Mouse (Mus musculus): ENCODE measurements around the gene Gtf2ird1.
A peak's percentile ranks its signal among the peaks of the same experiment; 100 is the strongest.
"Not testable (repeated sequence)": the region's sequence is repeated elsewhere in the genome, so short reads cannot be mapped to it uniquely, and the experiment has no call there.

The Gtf2ird1 gene

GRCm38 (mm10) chr5:134397434-134398163 lies 58.9 kb downstream of the Gtf2ird1 start:
- DNase-seq: no peak

DNA sequence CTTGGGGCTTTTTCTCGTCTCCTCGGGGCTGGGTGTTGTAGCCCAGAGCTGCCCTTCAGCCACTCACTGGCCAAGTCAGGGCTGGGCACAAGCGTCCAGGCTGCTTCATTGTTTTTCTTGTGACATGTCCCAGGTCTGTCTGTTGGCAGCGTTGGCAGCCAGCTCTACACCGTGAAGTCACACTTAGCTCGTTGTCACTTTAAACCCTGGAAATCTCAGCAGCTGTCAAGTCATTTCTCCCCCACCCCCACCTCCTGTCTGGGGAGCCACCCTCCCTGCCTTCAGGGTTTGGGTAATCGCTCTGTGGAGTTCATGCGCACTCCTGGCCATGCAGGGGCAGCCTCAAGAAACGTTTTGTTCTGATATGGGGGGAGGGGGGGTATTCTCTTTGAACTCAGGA lies 60.0 kb downstream of the Gtf2ird1 start:
- DNase-seq: no peak

DNA sequence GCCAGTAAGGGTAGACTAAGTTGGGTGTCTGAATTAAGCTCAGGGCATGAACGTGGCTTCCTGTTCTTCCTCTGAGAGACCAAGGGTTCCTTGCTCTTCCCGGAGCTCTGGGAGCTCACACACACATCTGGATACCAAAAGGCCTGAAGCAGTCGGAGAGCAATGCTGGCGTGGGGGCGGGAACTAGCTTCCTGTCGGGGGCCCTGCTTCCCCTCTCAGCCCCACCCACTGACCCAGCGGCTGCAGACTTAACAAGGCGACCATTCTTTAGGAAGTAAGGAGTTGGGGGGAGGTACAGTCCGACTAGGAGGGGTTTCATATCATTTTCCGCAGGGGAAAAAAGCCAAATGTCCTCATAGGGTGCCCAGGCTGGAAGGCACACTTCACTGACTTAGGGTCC lies 61.9 kb downstream of the Gtf2ird1 start:
- no peak for DNase-seq

GRCm38 (mm10) chr5:134393624-134394023 lies 62.9 kb downstream of the Gtf2ird1 start:
- DNase-seq: no peak

GRCm38 (mm10) chr5:134385106-134385505 lies 71.4 kb downstream of the Gtf2ird1 start:
- DNase-seq: peak in 1 of 2 experiments; percentile 44

- DNase-seq: no peak
These were observed 81.3 kb downstream of the Gtf2ird1 start for GRCm38 (mm10) chr5:134375256-134375655.

GRCm38 (mm10) chr5:134374546-134374945 lies 82.0 kb downstream of the Gtf2ird1 start:
- no peak for DNase-seq

DNA sequence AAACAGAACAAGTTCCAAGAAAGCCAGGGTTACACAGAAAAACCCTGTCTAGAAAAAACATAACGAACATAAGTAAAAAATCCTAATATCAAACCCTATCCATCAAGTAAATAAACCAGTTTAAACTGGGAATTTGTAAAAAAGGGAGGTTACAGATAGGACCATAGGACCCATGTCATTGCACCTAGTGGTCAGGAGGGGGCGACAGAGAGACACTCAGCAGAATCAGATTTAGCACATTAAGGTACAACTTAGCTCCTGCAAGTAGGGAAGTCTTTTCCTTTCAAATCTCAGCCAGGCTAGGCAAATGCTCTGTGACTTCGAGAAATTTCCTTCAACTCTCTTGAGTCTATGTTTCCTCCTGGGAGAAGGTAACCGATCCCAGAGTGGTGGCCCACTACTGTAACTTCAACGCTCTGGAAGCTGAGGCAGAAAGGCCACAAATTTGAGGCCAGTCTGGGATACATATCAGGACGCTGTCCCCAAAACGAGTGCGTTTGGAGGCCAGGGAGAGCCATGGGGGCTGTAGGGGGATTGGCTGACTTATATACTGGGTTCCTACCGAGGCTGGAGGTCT lies 82.5 kb downstream of the Gtf2ird1 start:
- DNase-seq: peak in 1 of 2 experiments; percentile 43

DNA sequence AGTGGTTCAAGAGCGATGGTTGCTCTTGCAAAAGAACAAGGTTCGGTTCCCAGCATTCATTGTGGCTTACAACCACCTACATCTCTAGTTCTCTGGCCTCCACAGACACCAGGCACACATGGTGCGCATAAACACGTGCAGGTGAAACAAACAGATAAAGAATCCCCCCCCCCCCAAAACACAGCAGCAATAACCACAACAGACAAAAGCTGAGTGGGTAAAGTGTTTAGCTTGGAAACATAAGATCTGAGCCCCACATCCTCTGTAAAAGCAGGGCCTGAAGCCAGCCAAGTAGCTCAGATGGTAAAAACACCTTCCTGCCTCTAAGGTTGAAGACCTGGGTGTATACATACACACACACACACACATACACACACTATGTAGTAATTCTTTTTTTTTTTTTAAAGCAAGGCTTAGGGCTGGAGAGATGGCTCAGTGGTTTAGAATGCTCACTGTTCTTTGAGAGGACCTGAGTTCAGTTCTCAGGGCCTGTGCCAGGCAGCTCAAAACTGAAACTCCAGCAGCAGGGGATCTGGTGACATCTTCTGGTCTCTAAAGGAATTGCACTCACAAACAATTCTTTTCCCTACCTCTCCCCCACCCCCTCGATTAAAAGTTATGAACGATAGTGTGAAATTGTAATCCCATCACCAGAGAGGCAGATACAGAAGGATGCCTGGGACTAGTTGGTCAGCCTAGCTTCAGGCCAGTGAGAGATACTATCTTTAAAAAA lies 83.4 kb downstream of the Gtf2ird1 start:
- DNase-seq: no peak

DNA sequence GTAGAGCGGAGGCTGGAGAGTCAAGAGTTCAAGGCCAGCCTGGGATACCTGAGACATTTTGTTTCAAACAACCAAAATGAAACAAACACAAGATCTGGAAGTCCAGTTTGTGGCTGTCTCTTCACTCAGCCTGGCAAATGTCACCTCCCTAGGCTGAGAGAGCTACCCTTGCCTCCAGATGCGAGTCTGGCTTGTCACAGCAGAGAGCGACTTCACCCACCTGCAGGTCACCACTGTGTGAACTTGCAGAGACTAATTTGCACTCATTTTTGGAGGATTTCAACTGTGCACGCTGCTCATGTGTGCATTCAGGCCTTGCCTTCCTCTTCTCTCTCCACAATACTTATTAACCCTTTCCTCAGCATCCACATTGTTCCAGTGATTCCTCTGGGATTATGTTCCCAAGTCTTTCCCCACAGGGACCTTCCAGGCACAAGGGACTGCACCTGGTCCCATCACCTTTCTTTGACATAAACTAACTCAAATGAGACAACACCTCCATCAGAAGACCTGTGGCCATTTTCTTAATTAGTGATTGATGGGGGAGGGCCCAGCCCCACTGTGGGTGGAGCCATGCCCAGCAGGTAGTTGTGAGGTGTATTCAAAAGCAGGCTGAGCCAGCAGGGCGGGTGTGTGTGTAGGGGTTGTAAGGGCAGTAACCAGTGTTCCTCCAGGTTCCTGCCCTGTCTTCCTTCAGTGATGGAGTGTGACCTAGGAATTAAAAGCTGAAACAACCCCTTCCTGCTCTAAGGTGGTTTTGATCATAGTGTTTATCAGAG lies 84.8 kb downstream of the Gtf2ird1 start:
- no peak for DNase-seq

GRCm38 (mm10) chr5:134370831-134371230 lies 85.7 kb downstream of the Gtf2ird1 start:
- no peak for DNase-seq

- no peak for DNase-seq
These were observed 97.4 kb downstream of the Gtf2ird1 start for GRCm38 (mm10) chr5:134359101-134359500.

GRCm38 (mm10) chr5:134355372-134355771 lies 101.1 kb downstream of the Gtf2ird1 start:
- not testable (repeated sequence) for DNase-seq

DNA sequence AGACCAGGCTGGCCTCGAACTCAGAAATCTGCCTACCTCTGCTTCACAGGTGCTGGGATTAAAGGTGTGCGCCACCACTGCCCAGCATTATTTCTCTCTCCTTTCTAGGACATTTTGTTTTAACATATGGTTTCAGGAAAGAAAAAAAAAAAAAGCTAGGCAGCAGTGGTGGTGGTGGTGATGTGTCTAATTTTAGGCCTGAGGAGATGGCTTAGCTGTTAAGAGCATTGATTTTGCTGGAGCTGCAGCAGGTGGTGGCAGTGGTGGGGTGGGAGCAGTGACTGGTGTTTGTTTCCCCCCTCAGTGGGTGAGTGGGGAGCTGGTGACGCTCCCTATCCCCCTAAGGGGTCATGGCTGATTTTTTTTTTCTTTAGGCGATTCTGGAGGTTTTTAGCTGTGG lies 103.4 kb downstream of the Gtf2ird1 start:
- DNase-seq: no peak

GRCm38 (mm10) chr5:134352527-134353001 lies 104.0 kb downstream of the Gtf2ird1 start:
- DNase-seq: no peak

DNA sequence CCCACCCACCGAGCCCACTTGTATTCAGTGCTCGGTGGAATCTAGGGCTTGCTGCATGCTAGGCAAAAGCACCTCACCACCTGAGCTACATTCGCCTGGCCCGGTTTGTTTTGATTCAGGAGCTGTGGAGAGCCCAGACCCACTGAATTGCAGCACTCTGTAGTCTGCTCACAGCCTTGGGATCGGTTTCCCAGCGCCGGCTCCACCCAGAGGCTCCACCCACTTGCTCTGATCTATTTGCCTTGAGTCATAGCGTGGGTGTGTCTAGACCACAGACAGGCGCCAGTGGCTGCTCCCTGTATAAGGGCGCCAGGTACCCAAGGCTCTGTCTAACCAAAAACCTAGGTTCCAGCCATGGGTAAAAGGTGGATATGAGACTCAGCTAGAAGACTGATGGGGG lies 105.9 kb downstream of the Gtf2ird1 start:
- DNase-seq: peak in 1 of 2 experiments; percentile 19

- peak in 1 of 2 experiments; percentile 23 for DNase-seq
These were observed 109.5 kb downstream of the Gtf2ird1 start for GRCm38 (mm10) chr5:134347066-134347465.

DNA sequence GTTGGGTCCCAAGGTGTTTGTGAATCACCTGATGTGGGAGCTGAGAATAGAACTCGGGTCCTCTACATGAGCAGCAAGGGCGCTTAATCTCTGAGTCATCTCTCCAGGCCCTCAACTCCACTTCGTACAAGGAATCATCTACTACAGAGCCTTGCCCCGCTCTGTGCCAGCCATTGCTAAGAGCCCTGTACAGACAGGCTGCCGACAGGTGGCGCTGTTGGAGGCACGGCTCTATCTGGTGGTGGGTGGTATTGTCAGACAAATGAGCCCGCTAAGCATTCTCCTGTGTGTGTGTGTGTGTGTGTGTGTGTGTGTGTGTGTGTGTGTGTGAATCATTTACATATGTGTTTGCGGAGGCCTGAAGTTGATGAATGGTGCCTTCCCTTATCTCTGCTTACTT lies 111.1 kb downstream of the Gtf2ird1 start:
- DNase-seq: no peak

DNA sequence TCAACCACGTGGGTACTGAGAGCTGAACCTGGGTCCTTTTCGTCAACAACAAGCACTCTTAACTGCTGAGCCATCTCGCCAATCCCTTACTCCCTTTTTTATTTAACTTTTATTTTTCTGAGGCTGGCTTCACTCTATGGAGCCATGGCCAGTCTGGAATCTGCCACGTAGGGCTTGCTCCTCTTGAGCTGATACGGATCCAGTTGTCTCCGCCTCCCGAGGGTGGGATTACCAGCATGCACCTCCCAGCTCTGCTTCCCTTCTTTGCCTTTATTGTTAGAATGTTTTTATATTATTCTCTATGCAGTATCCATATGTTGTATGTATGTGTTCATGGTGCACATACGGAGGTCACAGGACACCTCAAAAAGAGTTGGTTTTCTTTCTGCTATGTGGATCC lies 112.4 kb downstream of the Gtf2ird1 start:
- no peak for DNase-seq

GRCm38 (mm10) chr5:134343530-134343929 lies 113.0 kb downstream of the Gtf2ird1 start:
- DNase-seq: not testable (repeated sequence)

- DNase-seq: no peak
These were observed 113.9 kb downstream of the Gtf2ird1 start for GRCm38 (mm10) chr5:134342503-134343205.

- no peak for DNase-seq
These were observed 114.8 kb downstream of the Gtf2ird1 start for GRCm38 (mm10) chr5:134341721-134342120.

Measured in spleen, adult 18-20 months (tissue).